In genomic region chr1:192770130-192770494, GRCm38 (mm10) we compare ENCODE assay signal across 7 mouse cellular contexts. TPM values are rescaled to one million over a fixed set of nuclear protein-coding genes. Genes with fewer than 3 reads are reported as not detected.
A peak's percentile ranks its signal among the peaks of the same experiment; 100 is the strongest.
DNase-seq lines count a peak whose midpoint lies in the region; ATAC-seq lines count a peak whose summit lies in the region.

No protein-coding gene starts in this region.

- H3K36me3 ChIP-seq in midbrain, embryonic 14.5 days (ENCODE audit: control insufficient read depth, insufficient read depth, low read length) = no peaks in the 10 kb centered on the region

- H3K4me3 ChIP-seq in midbrain, embryonic 14.5 days (replicated peaks; ENCODE audit: low read depth, low read length) = peak overlapping the region; percentile 68

- H3K27me3 ChIP-seq in midbrain, embryonic 14.5 days (ENCODE audit: control insufficient read depth, insufficient read depth, low read length) = no peaks in the 10 kb centered on the region

- peak overlapping the region; percentile 93 for H3K27ac ChIP-seq in midbrain, embryonic 14.5 days (replicated peaks; ENCODE audit: low read depth, low read length)

- H3K9ac ChIP-seq in midbrain, embryonic 14.5 days (replicated peaks; ENCODE audit: low read length) = peak overlapping the region; percentile 94

- H3K9me3 ChIP-seq in midbrain, embryonic 14.5 days (ENCODE audit: control insufficient read depth, low read length) = no peaks in the 10 kb centered on the region

- ATAC-seq in granulocyte monocyte progenitor cell, adult 5-6 weeks (replicated peaks; ENCODE audit: poor library complexity, severe bottlenecking) = peak; percentile 8; the same call in 1 of the 2 replicates
- peak; percentile 83 for ATAC-seq in midbrain, embryonic 14.5 days (ENCODE audit: low FRiP score, low TSS enrichment)

- peak; percentile 53 for DNase-seq in right cerebral cortex, adult 18-20 months
- DNase-seq in right cerebral cortex, postnatal 14 days = no peak
- DNase-seq in cerebellum, adult 11-12 months = peak; percentile 29
- peak; percentile 44 to 73 for DNase-seq in left cerebral cortex, postnatal 25 days (ENCODE audit: low spot score in 2 of 2)
- DNase-seq in midbrain, embryonic 14.5 days = peak; percentile 80
- DNase-seq in natural killer cell, adult 2 months (ENCODE audit: low spot score in 2 of 2) = no peak

- H3K4me1 ChIP-seq in midbrain, embryonic 14.5 days (ENCODE audit: control insufficient read depth, insufficient read depth, low read length) = peaks cover 10% of the 10 kb centered on the region

- WGBS in midbrain, embryonic 14.5 days = 7% methylated on average over 10 of the region's 10 CpGs

- intact Hi-C loops in left cerebral cortex, postnatal 25 days (cut with DNase I) = no loop called here

- H3K4me2 ChIP-seq in midbrain, embryonic 14.5 days (ENCODE audit: low read length) = peak overlapping the region; percentile 95

RNA-seq across cellular contexts. Expression of gene Hhat, which starts 0.9 kb away (rescaled TPM):
- total RNA-seq in granulocyte monocyte progenitor cell, adult 5-6 weeks (2014; fragmentation: Nextera tagmentation) = 1.0 and 2.1 TPM in 2 replicates
- 1.6 and 2.4 TPM in 2 replicates for total RNA-seq in granulocyte monocyte progenitor cell, adult 5-6 weeks (2017)
- total RNA-seq in left cerebral cortex, postnatal 25 days (2021) = 1 to 10 TPM; 1.2 to 2.2 TPM
- 3.9 and 4.5 TPM in 2 replicates for polyA plus RNA-seq in midbrain, embryonic 14.5 days (2014; fragmentation: Nextera tagmentation; extraction: Ambion mirVana)

Comparison
In these comparisons a context has a peak if more than half of its experiments do, and no peak if none do; other contexts are left out.
1. DNase-seq: peak in right cerebral cortex, adult 18-20 months (single experiment), cerebellum, adult 11-12 months (single experiment), left cerebral cortex, postnatal 25 days (2 of 2) and midbrain, embryonic 14.5 days (single experiment); none in right cerebral cortex, postnatal 14 days (single experiment) and natural killer cell, adult 2 months (0 of 2).